Mouse (Mus musculus): ENCODE measurements around the gene Ttc30b. TPM values are rescaled to one million over a fixed set of nuclear protein-coding genes. Genes with fewer than 3 reads are reported as not detected.

Ttc30b gene
- polyA plus RNA-seq, 1 experiment from 2014 or later: 12.8 TPM

DNA sequence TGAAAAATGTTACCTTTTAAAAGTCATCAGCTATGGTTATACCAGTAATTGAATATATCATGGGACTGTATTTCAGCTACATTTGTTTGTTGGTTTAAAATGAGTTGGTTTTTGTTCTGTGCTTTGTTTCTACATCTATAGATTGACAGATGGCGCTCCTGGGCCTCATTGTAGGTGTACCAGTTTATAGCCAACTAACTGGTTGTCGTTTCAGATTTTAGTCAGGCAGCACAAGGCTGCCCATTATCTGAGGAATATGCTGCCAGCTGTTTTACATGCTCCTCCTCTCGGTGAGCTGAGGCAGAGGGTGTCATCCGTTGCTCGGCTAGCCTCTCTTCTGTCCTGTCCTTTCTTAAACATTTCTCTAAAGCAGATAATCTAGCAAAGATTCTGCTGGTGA lies 12.3 kb downstream of the Ttc30b start:
- Histone ChIP-seq H3K36me3 (ENCODE audit: control insufficient read depth, insufficient read depth, low read length) (peaks cover 41% of the 10 kb centered on the region), H3K27me3 (ENCODE audit: control insufficient read depth, insufficient read depth, low read length) (no peaks in the 10 kb centered on the region), H3K4me3 (ENCODE audit: control insufficient read depth in 1 of 2, insufficient read depth in 1 of 2, low read depth in 1 of 2, low read length in 2 of 2) (no peak overlapping the region), H3K4me1 (ENCODE audit: control insufficient read depth in 2 of 2, insufficient read depth in 2 of 2, low read length in 2 of 2) (no peaks in the 10 kb centered on the region), H3K27ac (replicated peaks in 1 of 2; ENCODE audit: control insufficient read depth in 1 of 2, insufficient read depth in 1 of 2, low read depth in 2 of 2, low read length in 2 of 2) (no peak overlapping the region), H3K4me2 (ENCODE audit: low read length) (no peak overlapping the region), H3K9ac (ENCODE audit: low read length) (no peak overlapping the region), H3K9me3 (ENCODE audit: control insufficient read depth, low read length) (no peaks in the 10 kb centered on the region)
- no peak for ATAC-seq (ENCODE audit: insufficient number of reproducible peaks, insufficient read depth, low FRiP score, low read depth)
- WGBS: 80% methylated on average over 5 of the region's 5 CpGs

DNA sequence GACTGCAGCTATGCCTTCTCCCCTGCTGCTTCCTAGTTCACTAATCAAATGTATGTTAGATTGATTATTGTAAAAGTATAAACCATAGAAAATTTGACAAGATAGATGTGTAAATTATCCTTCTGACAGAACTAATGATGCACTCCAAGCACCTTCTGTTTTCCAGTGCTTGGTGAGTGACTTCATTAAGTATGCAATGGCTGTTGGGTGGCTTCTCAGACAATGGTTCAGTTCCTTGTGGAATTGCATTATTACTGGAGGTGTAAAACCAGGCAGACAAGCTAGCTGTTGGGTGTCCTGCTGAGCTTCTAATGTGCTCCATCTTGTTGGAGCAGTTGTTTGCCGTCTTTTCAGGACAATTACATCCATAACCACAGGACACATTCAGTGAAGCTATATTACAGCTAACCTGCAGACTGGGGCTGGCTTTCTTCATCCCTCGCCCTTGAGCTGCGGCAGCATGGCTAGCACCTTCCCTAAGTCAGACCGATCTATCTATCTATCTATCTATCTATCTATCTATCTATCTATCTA lies 14.5 kb downstream of the Ttc30b start:
- no peak for ATAC-seq (ENCODE audit: insufficient number of reproducible peaks, insufficient read depth, low FRiP score, low read depth)
- Histone ChIP-seq H3K9ac (ENCODE audit: low read length) (no peak overlapping the region), H3K9me3 (ENCODE audit: control insufficient read depth, low read length) (no peaks in the 10 kb centered on the region), H3K27ac (replicated peaks in 1 of 2; ENCODE audit: control insufficient read depth in 1 of 2, insufficient read depth in 1 of 2, low read depth in 2 of 2, low read length in 2 of 2) (no peak overlapping the region), H3K36me3 (ENCODE audit: control insufficient read depth, insufficient read depth, low read length) (peaks cover 30% of the 10 kb centered on the region), H3K27me3 (ENCODE audit: control insufficient read depth, insufficient read depth, low read length) (no peaks in the 10 kb centered on the region), H3K4me2 (ENCODE audit: low read length) (no peak overlapping the region), H3K4me1 (ENCODE audit: control insufficient read depth in 2 of 2, insufficient read depth in 2 of 2, low read length in 2 of 2) (no peaks in the 10 kb centered on the region), H3K4me3 (ENCODE audit: control insufficient read depth in 1 of 2, insufficient read depth in 1 of 2, low read depth in 1 of 2, low read length in 2 of 2) (no peak overlapping the region)
- 91% methylated on average over 4 of the region's 4 CpGs for WGBS

DNA sequence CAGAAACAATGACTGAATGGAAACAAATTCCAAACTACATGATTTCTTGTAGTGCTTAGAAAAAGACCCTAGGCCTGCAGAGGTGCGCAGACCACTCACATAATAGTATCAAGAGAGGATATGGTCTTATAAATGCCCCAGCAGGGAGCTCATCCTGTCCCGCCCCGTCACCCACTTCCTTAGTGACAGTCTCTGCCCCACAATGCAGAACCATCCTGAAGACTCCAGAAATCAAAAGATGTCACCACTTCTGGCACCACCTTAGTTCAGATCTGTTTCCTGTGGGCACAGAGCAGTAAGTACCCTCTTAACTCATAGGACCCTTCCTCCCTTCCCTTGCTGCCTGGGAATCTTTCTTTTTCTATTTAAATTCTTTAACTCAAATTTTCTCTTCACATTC lies 23.3 kb downstream of the Ttc30b start:
- peaks cover 43% of the 10 kb centered on the region for H3K36me3 ChIP-seq (ENCODE audit: control insufficient read depth, insufficient read depth, low read length)
- no peaks in the 10 kb centered on the region for H3K9me3 ChIP-seq (ENCODE audit: control insufficient read depth, low read length)
- no peaks in the 10 kb centered on the region for H3K27me3 ChIP-seq (ENCODE audit: control insufficient read depth, insufficient read depth, low read length)
- H3K4me3 ChIP-seq (ENCODE audit: control insufficient read depth in 1 of 2, insufficient read depth in 1 of 2, low read depth in 1 of 2, low read length in 2 of 2): no peak overlapping the region
- H3K4me1 ChIP-seq (ENCODE audit: control insufficient read depth in 2 of 2, insufficient read depth in 2 of 2, low read length in 2 of 2): 0 out of 4 replicates have a peak, but pooled peaks cover 0 to 4% of the 10 kb centered on the region in 2 experiments
- no peak overlapping the region for H3K9ac ChIP-seq (ENCODE audit: low read length)
- 89% methylated on average over 3 of the region's 3 CpGs for WGBS
- no peak overlapping the region for H3K27ac ChIP-seq (replicated peaks in 1 of 2; ENCODE audit: control insufficient read depth in 1 of 2, insufficient read depth in 1 of 2, low read depth in 2 of 2, low read length in 2 of 2)
- ATAC-seq (ENCODE audit: insufficient number of reproducible peaks, insufficient read depth, low FRiP score, low read depth): no peak
- H3K4me2 ChIP-seq (ENCODE audit: low read length): no peak overlapping the region

DNA sequence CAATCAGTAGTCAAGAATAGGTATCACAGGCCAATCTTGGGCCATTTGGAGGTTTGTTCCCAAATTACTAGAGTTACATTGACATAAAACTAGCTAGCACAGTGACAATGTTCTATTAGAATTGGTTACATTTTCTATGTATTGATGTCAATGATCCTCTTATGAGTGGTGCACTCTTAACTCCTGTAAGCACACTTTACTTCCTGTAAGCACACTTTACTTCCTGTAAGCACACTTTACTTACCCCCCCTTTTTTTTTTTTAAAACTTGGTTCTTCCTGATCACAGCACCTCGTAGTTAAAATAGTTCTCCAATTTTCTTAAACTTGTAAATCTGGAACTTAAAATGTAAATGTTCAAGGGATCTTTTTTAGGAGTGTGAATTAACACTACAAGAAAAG lies 31.2 kb downstream of the Ttc30b start:
- Histone ChIP-seq H3K4me3 (ENCODE audit: control insufficient read depth in 1 of 2, insufficient read depth in 1 of 2, low read depth in 1 of 2, low read length in 2 of 2) (no peak overlapping the region), H3K27me3 (ENCODE audit: control insufficient read depth, insufficient read depth, low read length) (no peaks in the 10 kb centered on the region), H3K4me2 (ENCODE audit: low read length) (no peak overlapping the region), H3K9ac (ENCODE audit: low read length) (no peak overlapping the region), H3K36me3 (ENCODE audit: control insufficient read depth, insufficient read depth, low read length) (peaks cover 69% of the 10 kb centered on the region), H3K27ac (replicated peaks in 1 of 2; ENCODE audit: control insufficient read depth in 1 of 2, insufficient read depth in 1 of 2, low read depth in 2 of 2, low read length in 2 of 2) (no peak overlapping the region), H3K9me3 (ENCODE audit: control insufficient read depth, low read length) (no peaks in the 10 kb centered on the region), H3K4me1 (ENCODE audit: control insufficient read depth in 2 of 2, insufficient read depth in 2 of 2, low read length in 2 of 2) (no peaks in the 10 kb centered on the region)
- WGBS: 85% methylated on average over 1 of the region's 1 CpGs
- ATAC-seq (ENCODE audit: insufficient number of reproducible peaks, insufficient read depth, low FRiP score, low read depth): no peak

DNA sequence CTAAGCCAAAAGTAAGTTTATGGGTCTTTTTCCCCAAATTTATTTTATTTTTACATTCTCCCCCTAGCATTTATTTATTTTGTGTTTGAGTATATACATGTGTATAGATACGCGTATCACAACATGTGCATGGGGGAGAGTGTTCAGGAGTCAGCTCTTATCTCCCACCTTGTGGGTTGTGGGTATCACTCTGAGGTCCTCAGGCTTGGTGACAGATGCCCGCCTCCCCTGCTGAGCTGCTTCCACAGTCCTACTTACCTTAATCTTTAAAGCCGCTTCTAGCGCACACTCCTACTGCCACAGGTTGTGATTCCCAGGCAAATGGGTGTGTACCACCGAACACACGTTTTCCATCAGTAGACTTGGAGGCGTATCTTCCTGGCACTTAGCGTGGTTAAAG lies 36.5 kb downstream of the Ttc30b start:
- H3K9ac ChIP-seq (ENCODE audit: low read length): no peak overlapping the region
- no peak overlapping the region for H3K4me2 ChIP-seq (ENCODE audit: low read length)
- peaks cover 5% of the 10 kb centered on the region for H3K9me3 ChIP-seq (ENCODE audit: control insufficient read depth, low read length)
- H3K4me1 ChIP-seq (ENCODE audit: control insufficient read depth in 2 of 2, insufficient read depth in 2 of 2, low read length in 2 of 2): no peaks in the 10 kb centered on the region
- WGBS: 68% methylated on average over 9 of the region's 9 CpGs
- H3K27ac ChIP-seq (replicated peaks in 1 of 2; ENCODE audit: control insufficient read depth in 1 of 2, insufficient read depth in 1 of 2, low read depth in 2 of 2, low read length in 2 of 2): no peak overlapping the region
- H3K36me3 ChIP-seq (ENCODE audit: control insufficient read depth, insufficient read depth, low read length): peaks cover 42% of the 10 kb centered on the region
- no peak overlapping the region for H3K4me3 ChIP-seq (ENCODE audit: control insufficient read depth in 1 of 2, insufficient read depth in 1 of 2, low read depth in 1 of 2, low read length in 2 of 2)
- no peaks in the 10 kb centered on the region for H3K27me3 ChIP-seq (ENCODE audit: control insufficient read depth, insufficient read depth, low read length)
- ATAC-seq (ENCODE audit: insufficient number of reproducible peaks, insufficient read depth, low FRiP score, low read depth): no peak

DNA sequence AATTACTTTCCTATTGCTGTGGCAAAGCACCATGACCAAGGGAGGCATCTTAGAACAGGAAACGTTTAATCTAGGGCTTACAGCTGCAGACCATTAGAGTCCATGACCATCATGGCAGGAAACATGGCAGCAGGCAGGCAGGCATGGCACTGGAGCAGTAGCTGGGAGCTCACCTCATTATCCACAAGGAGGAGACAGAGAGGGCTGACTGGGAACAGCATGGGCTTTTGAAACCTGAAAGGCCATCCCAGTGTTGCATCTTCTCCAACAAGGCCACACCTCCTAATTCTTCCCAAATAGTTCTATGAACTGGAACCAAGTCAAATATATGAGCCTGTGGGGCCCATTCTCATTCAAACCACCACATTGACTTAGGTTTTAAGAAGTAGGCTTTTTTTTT lies 38.1 kb downstream of the Ttc30b start:
- WGBS: 89% methylated on average over 1 of the region's 1 CpGs

DNA sequence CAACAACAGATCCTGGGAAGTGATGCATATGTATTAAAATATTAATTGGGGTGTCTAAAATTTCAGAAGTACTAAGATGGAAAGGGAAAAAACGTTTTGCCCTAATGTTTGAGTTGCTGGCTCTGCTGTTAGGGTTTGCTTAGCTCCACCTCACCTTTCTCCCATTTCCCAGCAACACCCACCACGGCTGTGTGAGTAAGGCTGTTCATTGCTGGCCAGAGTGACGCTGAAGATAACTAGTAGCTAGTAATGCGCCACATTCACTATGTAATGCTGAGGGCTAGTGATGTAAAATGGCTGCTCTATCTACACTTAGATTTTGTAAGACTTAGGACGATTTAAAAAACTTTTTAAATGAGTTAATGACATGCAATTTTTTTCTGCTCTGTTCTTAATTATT lies 42.7 kb downstream of the Ttc30b start:
- no peaks in the 10 kb centered on the region for H3K4me1 ChIP-seq (ENCODE audit: control insufficient read depth in 2 of 2, insufficient read depth in 2 of 2, low read length in 2 of 2)
- no peak for ATAC-seq (ENCODE audit: insufficient number of reproducible peaks, insufficient read depth, low FRiP score, low read depth)
- WGBS: 81% methylated on average over 5 of the region's 5 CpGs

More for the DNA sequence above, 38.1 kb downstream of the Ttc30b start:
- H3K4me2 ChIP-seq (ENCODE audit: low read length): no peak overlapping the region
- no peaks in the 10 kb centered on the region for H3K4me1 ChIP-seq (ENCODE audit: control insufficient read depth in 2 of 2, insufficient read depth in 2 of 2, low read length in 2 of 2)
- H3K9me3 ChIP-seq (ENCODE audit: control insufficient read depth, low read length): peaks cover 5% of the 10 kb centered on the region
- no peak for ATAC-seq (ENCODE audit: insufficient number of reproducible peaks, insufficient read depth, low FRiP score, low read depth)
- no peak overlapping the region for H3K4me3 ChIP-seq (ENCODE audit: control insufficient read depth in 1 of 2, insufficient read depth in 1 of 2, low read depth in 1 of 2, low read length in 2 of 2)
- no peak overlapping the region for H3K27ac ChIP-seq (replicated peaks in 1 of 2; ENCODE audit: control insufficient read depth in 1 of 2, insufficient read depth in 1 of 2, low read depth in 2 of 2, low read length in 2 of 2)
- H3K27me3 ChIP-seq (ENCODE audit: control insufficient read depth, insufficient read depth, low read length): no peaks in the 10 kb centered on the region
- H3K36me3 ChIP-seq (ENCODE audit: control insufficient read depth, insufficient read depth, low read length): peaks cover 34% of the 10 kb centered on the region
- no peak overlapping the region for H3K9ac ChIP-seq (ENCODE audit: low read length)

DNA sequence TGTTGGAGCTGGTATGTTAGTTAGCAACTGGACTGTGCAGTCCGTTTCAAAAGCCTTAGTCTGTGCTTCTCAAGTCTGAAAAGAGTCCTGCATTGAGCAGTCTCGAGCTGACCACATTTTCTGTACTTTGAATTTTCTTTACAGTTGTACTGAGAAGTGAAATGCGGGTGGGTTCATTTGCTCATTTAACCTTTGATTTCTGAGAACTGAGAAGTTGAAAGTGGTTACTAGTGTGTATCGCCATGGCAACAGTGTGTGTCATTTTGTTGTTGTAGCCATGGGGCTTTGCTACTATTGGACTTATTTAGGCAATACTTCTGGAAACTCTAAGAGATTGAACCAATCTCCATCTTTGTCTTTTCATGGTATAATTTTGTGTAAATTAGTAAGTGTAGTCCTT lies 46.4 kb downstream of the Ttc30b start:
- ATAC-seq (ENCODE audit: insufficient number of reproducible peaks, insufficient read depth, low FRiP score, low read depth): no peak
- Histone ChIP-seq H3K4me1 (ENCODE audit: control insufficient read depth in 2 of 2, insufficient read depth in 2 of 2, low read length in 2 of 2) (no peaks in the 10 kb centered on the region), H3K27me3 (ENCODE audit: control insufficient read depth, insufficient read depth, low read length) (no peaks in the 10 kb centered on the region), H3K4me3 (ENCODE audit: control insufficient read depth in 1 of 2, insufficient read depth in 1 of 2, low read depth in 1 of 2, low read length in 2 of 2) (no peak overlapping the region), H3K27ac (replicated peaks in 1 of 2; ENCODE audit: control insufficient read depth in 1 of 2, insufficient read depth in 1 of 2, low read depth in 2 of 2, low read length in 2 of 2) (no peak overlapping the region), H3K4me2 (ENCODE audit: low read length) (no peak overlapping the region), H3K9me3 (ENCODE audit: control insufficient read depth, low read length) (no peaks in the 10 kb centered on the region), H3K36me3 (ENCODE audit: control insufficient read depth, insufficient read depth, low read length) (peaks cover 13% of the 10 kb centered on the region), H3K9ac (ENCODE audit: low read length) (no peak overlapping the region)
- 88% methylated on average over 4 of the region's 4 CpGs for WGBS

More for the DNA sequence above, 42.7 kb downstream of the Ttc30b start:
- H3K4me2 ChIP-seq (ENCODE audit: low read length): no peak overlapping the region
- no peak overlapping the region for H3K9ac ChIP-seq (ENCODE audit: low read length)
- H3K4me3 ChIP-seq (ENCODE audit: control insufficient read depth in 1 of 2, insufficient read depth in 1 of 2, low read depth in 1 of 2, low read length in 2 of 2): no peak overlapping the region
- no peak overlapping the region for H3K27ac ChIP-seq (replicated peaks in 1 of 2; ENCODE audit: control insufficient read depth in 1 of 2, insufficient read depth in 1 of 2, low read depth in 2 of 2, low read length in 2 of 2)
- no peaks in the 10 kb centered on the region for H3K27me3 ChIP-seq (ENCODE audit: control insufficient read depth, insufficient read depth, low read length)
- H3K9me3 ChIP-seq (ENCODE audit: control insufficient read depth, low read length): peaks cover 5% of the 10 kb centered on the region
- peaks cover 10% of the 10 kb centered on the region for H3K36me3 ChIP-seq (ENCODE audit: control insufficient read depth, insufficient read depth, low read length)

Data from heart, embryonic 14.5 days (tissue).